Mouse (Mus musculus): ENCODE measurements around the gene Itsn1. TPM values are rescaled to one million over a fixed set of nuclear protein-coding genes. Genes with fewer than 3 reads are reported as not detected.

Gene Itsn1
- polyA plus RNA-seq, 2 experiments: 24.8 to 46.6 TPM

DNA sequence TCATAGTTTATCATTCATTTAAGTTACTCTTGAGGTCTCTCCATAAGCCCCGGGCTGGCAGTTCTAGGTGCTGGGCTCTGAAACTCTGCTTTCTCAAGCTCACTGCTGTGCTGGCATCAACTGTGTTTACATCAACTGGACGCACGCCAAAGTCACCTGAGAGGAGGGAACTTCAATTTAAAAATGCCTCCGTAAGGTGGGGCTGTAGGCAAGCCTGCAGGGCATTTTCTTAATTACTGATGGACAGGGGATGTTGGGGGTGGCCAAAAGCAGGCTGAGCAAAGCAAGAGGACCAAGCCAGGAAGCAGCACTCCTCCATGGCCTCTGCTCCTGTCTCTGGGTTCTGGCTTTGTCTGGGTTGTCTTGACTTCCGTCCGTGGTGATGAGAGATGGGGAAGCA is 211.6 kb downstream of the Itsn1 start:
- Histone ChIP-seq H3K4me3 (replicated peaks; ENCODE audit: low read length) (no peak overlapping the region), H3K9me3 (ENCODE audit: control insufficient read depth, low read length) (no peaks in the 10 kb centered on the region), H3K36me3 (ENCODE audit: control insufficient read depth, insufficient read depth, low read length) (no peaks in the 10 kb centered on the region), H3K27ac (replicated peaks; ENCODE audit: low read depth, low read length) (no peak overlapping the region), H3K4me1 (ENCODE audit: control insufficient read depth, insufficient read depth, low read length) (0 out of 2 replicates have a peak, but pooled peaks cover 2% of the 10 kb centered on the region), H3K9ac (ENCODE audit: low read depth, low read length, severe bottlenecking) (no peak overlapping the region), H3K27me3 (ENCODE audit: control insufficient read depth, insufficient read depth, low read length) (no peaks in the 10 kb centered on the region), H3K4me2 (replicated peaks; ENCODE audit: low read depth, low read length, severe bottlenecking) (no peak overlapping the region)
- ATAC-seq (ENCODE audit: low FRiP score, low read depth): no peak
- no peak for DNase-seq (ENCODE audit: low spot score)
- no peak for TF ChIP-seq POLR2A (IDR thresholded peaks at IDR 0.05; ENCODE audit: borderline replicate concordance, extremely low read depth, insufficient read depth, insufficient read length)
- WGBS: 62% methylated on average over 6 of the region's 6 CpGs

DNA sequence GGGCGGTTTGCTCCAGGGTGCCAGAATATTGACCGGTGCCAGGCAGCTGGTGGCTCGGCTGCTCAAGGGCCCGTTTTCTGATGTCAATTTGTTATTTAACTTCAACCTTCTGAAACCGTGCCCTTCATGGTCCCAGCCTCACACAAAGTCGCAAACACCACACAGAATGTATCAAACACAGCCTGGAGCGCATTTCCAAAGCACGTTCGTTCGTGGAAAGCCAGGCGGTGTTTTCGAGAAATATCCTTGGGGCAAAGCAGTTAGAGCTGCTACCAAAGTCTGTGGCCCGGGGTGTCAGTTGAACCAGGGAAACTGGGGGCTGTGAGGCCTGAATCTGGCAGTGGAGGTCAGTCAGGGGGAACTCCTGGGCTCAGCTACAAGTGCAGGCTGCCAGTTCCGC is 213.1 kb downstream of the Itsn1 start:
- no peaks in the 10 kb centered on the region for H3K4me1 ChIP-seq (ENCODE audit: control insufficient read depth, insufficient read depth, low read length)
- no peak for ATAC-seq (ENCODE audit: low FRiP score, low read depth)
- no peaks in the 10 kb centered on the region for H3K9me3 ChIP-seq (ENCODE audit: control insufficient read depth, low read length)
- H3K36me3 ChIP-seq (ENCODE audit: control insufficient read depth, insufficient read depth, low read length): no peaks in the 10 kb centered on the region
- TF ChIP-seq POLR2A (IDR thresholded peaks at IDR 0.05; ENCODE audit: borderline replicate concordance, extremely low read depth, insufficient read depth, insufficient read length): no peak
- no peak for DNase-seq (ENCODE audit: low spot score)
- H3K4me2 ChIP-seq (replicated peaks; ENCODE audit: low read depth, low read length, severe bottlenecking): no peak overlapping the region
- no peak overlapping the region for H3K27ac ChIP-seq (replicated peaks; ENCODE audit: low read depth, low read length)
- 78% methylated on average over 14 of the region's 14 CpGs for WGBS
- no peak overlapping the region for H3K4me3 ChIP-seq (replicated peaks; ENCODE audit: low read length)
- no peaks in the 10 kb centered on the region for H3K27me3 ChIP-seq (ENCODE audit: control insufficient read depth, insufficient read depth, low read length)
- no peak overlapping the region for H3K9ac ChIP-seq (ENCODE audit: low read depth, low read length, severe bottlenecking)

GRCm38 (mm10) chr16:91946261-91946660 is 217.2 kb downstream of the Itsn1 start:
- H3K4me3 ChIP-seq (replicated peaks; ENCODE audit: low read length): no peak overlapping the region
- H3K9ac ChIP-seq (ENCODE audit: low read depth, low read length, severe bottlenecking): no peak overlapping the region
- TF ChIP-seq POLR2A (IDR thresholded peaks at IDR 0.05; ENCODE audit: borderline replicate concordance, extremely low read depth, insufficient read depth, insufficient read length): no peak
- H3K27me3 ChIP-seq (ENCODE audit: control insufficient read depth, insufficient read depth, low read length): no peaks in the 10 kb centered on the region
- no peaks in the 10 kb centered on the region for H3K36me3 ChIP-seq (ENCODE audit: control insufficient read depth, insufficient read depth, low read length)
- H3K4me1 ChIP-seq (ENCODE audit: control insufficient read depth, insufficient read depth, low read length): no peaks in the 10 kb centered on the region
- H3K27ac ChIP-seq (replicated peaks; ENCODE audit: low read depth, low read length): no peak overlapping the region
- DNase-seq (ENCODE audit: low spot score): no peak
- 84% methylated on average over 10 of the region's 10 CpGs for WGBS
- no peak overlapping the region for H3K4me2 ChIP-seq (replicated peaks; ENCODE audit: low read depth, low read length, severe bottlenecking)
- H3K9me3 ChIP-seq (ENCODE audit: control insufficient read depth, low read length): no peaks in the 10 kb centered on the region
- ATAC-seq (ENCODE audit: low FRiP score, low read depth): no peak

- H3K4me2 ChIP-seq (replicated peaks; ENCODE audit: low read depth, low read length, severe bottlenecking): no peak overlapping the region
- ATAC-seq (ENCODE audit: low FRiP score, low read depth) (no peak), DNase-seq (ENCODE audit: low spot score) (no peak)
- no peaks in the 10 kb centered on the region for H3K4me1 ChIP-seq (ENCODE audit: control insufficient read depth, insufficient read depth, low read length)
- no peaks in the 10 kb centered on the region for H3K9me3 ChIP-seq (ENCODE audit: control insufficient read depth, low read length)
- no peak overlapping the region for H3K9ac ChIP-seq (ENCODE audit: low read depth, low read length, severe bottlenecking)
- TF ChIP-seq POLR2A (IDR thresholded peaks at IDR 0.05; ENCODE audit: borderline replicate concordance, extremely low read depth, insufficient read depth, insufficient read length): no peak
- no peaks in the 10 kb centered on the region for H3K27me3 ChIP-seq (ENCODE audit: control insufficient read depth, insufficient read depth, low read length)
- H3K36me3 ChIP-seq (ENCODE audit: control insufficient read depth, insufficient read depth, low read length): no peaks in the 10 kb centered on the region
- 77% methylated on average over 11 of the region's 11 CpGs for WGBS
- H3K4me3 ChIP-seq (replicated peaks; ENCODE audit: low read length): no peak overlapping the region
- no peak overlapping the region for H3K27ac ChIP-seq (replicated peaks; ENCODE audit: low read depth, low read length)
These were observed 218.0 kb downstream of the Itsn1 start for GRCm38 (mm10) chr16:91947093-91947492.

- no peaks in the 10 kb centered on the region for H3K9me3 ChIP-seq (ENCODE audit: control insufficient read depth, low read length)
- H3K27me3 ChIP-seq (ENCODE audit: control insufficient read depth, insufficient read depth, low read length): no peaks in the 10 kb centered on the region
- no peak for DNase-seq (ENCODE audit: low spot score)
- WGBS: 87% methylated on average over 4 of the region's 4 CpGs
- ATAC-seq (ENCODE audit: low FRiP score, low read depth): no peak
- H3K36me3 ChIP-seq (ENCODE audit: control insufficient read depth, insufficient read depth, low read length): no peaks in the 10 kb centered on the region
- no peak overlapping the region for H3K4me3 ChIP-seq (replicated peaks; ENCODE audit: low read length)
- H3K27ac ChIP-seq (replicated peaks; ENCODE audit: low read depth, low read length): no peak overlapping the region
- H3K4me1 ChIP-seq (ENCODE audit: control insufficient read depth, insufficient read depth, low read length): no peaks in the 10 kb centered on the region
- TF ChIP-seq POLR2A (IDR thresholded peaks at IDR 0.05; ENCODE audit: borderline replicate concordance, extremely low read depth, insufficient read depth, insufficient read length): no peak
- H3K9ac ChIP-seq (ENCODE audit: low read depth, low read length, severe bottlenecking): no peak overlapping the region
- no peak overlapping the region for H3K4me2 ChIP-seq (replicated peaks; ENCODE audit: low read depth, low read length, severe bottlenecking)
These were observed 224.9 kb downstream of the Itsn1 start for GRCm38 (mm10) chr16:91953967-91954366.

GRCm38 (mm10) chr16:91954766-91955165 is 225.7 kb downstream of the Itsn1 start:
- Histone ChIP-seq H3K4me1 (ENCODE audit: control insufficient read depth, insufficient read depth, low read length) (no peaks in the 10 kb centered on the region), H3K4me2 (replicated peaks; ENCODE audit: low read depth, low read length, severe bottlenecking) (no peak overlapping the region), H3K9me3 (ENCODE audit: control insufficient read depth, low read length) (no peaks in the 10 kb centered on the region), H3K9ac (ENCODE audit: low read depth, low read length, severe bottlenecking) (no peak overlapping the region), H3K27ac (replicated peaks; ENCODE audit: low read depth, low read length) (no peak overlapping the region), H3K4me3 (replicated peaks; ENCODE audit: low read length) (no peak overlapping the region), H3K27me3 (ENCODE audit: control insufficient read depth, insufficient read depth, low read length) (no peaks in the 10 kb centered on the region), H3K36me3 (ENCODE audit: control insufficient read depth, insufficient read depth, low read length) (no peaks in the 10 kb centered on the region)
- DNase-seq (ENCODE audit: low spot score) (no peak), ATAC-seq (ENCODE audit: low FRiP score, low read depth) (no peak)
- no peak for TF ChIP-seq POLR2A (IDR thresholded peaks at IDR 0.05; ENCODE audit: borderline replicate concordance, extremely low read depth, insufficient read depth, insufficient read length)
- WGBS: 87% methylated on average over 8 of the region's 8 CpGs
